Mouse (Mus musculus) T-helper 17 cell (primary cell): ENCODE data around the gene Cog4.
"Not testable (repeated sequence)": the region's sequence is repeated elsewhere in the genome, so short reads cannot be mapped to it uniquely, and the experiment has no call there.

Experiments
- in situ Hi-C, 2 experiments: fragments of 300-600 bp; cut with MboI, MseI; formaldehyde crosslinking; loops; 1 replicate in 1 of 2; 2 replicates in 1 of 2; pipeline ENCODE4 v1.15.1; 2025; ENCODE audit warnings: high pct_unique_total_duplicates in 2 of 2

Cog4 gene

DNA sequence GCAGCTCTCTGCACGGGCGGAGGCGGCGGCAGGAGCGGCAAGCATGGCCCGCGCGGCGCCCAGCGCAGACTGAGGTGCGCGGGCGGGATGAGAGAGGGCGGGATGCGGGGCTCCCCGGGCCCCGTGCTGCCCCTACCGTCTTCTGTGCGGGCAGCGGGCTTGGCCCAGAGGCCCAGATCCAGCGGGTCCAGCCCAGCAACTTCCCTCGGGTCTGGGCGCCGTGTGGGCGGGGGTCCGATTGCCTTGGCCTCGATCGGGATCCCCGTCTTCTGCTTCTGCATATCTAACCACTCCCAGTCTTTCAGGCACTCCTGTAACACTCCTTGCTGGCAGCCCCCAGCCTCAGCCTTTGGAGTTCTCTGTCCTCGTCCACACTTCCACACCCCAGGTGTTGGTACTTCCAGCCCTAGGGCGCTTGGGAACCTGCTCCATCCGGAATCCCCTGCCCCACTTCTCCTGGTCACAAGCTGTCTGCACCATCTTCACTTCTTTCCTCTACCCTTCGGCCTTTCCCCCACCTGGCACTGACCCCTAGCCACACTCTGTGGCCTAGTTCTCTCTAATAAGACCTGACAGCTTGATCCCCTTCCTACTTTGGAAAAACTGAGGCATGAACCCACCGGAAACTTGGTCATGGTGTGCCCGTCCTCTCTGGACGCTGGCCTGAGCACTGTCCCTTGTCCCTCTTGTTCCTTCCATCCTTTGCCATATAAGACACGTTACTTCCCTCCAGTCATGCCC, 73.8 kb downstream of the Cog4 start:
- in situ Hi-C loops: loop anchor here (5.0 to 25.0 kb wide), 2 partner anchors 37 to 708 kb away; partner anchors contain the start of gene Cmtr2 (in 1 of the 2)

DNA sequence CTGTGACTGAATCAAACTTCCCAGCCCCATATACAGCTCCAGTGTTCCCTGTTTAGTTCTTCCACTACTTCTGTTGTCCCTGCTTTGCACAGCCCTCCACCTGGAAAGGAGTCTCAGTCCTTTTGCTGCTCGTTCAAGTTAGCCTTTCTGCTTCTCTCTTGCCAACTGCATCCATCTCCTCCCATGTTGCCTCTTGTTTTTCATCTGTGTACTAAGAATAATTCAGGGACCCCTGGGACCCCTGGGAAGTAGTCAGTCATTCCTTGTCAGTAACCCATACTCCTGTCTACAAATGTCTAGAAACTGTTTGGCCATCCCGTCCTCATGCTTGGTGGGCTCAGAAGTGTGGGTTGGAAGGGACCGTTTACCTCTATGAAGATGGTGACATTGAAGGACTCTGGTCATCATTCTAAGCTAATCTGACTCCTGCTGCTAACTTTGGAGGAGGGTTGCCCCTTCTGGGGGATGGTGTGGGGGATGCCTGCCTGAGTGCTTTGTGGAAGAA, 74.4 kb downstream of the Cog4 start:
- in situ Hi-C loops: loop anchor here (5.0 to 25.0 kb wide), 2 partner anchors 36 to 709 kb away; partner anchors contain the start of gene Cmtr2 (in 1 of the 2)

DNA sequence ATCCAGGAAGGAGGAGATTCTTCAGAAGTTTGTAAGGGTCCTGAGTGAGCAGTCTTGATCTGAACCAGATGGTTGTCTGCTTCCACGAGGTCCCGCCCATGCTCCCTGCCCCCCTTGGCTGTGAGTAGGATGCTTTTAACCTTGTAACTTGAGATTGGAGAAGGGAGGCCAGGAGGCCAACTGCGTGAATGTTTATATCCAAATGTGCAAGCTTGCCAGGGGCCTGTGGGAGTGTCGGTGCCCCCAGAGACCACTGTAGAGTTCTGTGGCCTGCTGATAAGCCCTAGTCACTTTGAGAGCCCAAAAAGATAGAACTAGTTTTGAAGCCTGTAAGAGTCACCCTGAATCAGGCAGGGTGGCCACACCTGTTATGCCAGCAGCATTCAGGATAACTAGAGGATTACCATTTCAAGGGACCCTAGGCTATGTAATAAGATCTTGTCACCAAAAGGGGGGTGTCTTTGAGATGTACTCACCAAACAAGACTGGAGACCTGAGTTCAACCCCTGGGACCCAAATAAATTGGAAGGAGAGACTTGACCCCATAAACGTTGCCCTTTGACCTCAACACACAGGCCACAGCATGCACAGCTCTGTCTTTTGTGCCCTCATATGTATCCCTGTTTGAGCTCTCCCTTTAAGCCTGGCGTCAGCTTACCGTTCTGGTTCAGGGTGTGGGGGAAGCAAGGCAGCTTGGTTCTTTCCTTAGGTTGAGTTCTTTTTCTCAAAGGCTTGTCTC, 75.3 kb downstream of the Cog4 start:
- in situ Hi-C loops: loop anchor here (5.0 to 25.0 kb wide), 2 partner anchors 36 to 709 kb away; partner anchors contain the start of gene Cmtr2 (in 1 of the 2)

DNA sequence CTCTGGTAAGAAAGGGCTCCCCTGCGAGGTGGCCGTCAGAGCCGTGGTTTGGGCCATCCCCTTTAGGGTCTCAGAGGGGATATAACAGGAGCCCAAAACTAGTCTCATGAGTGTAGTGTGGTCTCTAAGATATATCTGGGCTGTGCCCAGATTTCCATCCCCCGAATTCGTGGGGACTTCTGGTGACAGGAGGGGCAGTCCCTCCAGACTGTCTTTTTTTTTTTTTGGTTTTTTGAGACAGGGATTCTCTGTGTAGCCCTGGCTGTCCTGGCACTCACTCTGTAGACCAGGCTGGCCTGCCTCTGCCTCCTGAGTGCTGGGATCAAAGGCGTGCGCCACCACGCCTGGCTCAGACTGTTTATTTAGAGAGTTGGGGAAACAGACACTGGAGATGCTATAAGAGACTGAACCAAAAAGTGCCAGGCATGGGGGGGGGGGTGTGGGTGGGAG, 79.3 kb downstream of the Cog4 start:
- in situ Hi-C loops: no loop called here

DNA sequence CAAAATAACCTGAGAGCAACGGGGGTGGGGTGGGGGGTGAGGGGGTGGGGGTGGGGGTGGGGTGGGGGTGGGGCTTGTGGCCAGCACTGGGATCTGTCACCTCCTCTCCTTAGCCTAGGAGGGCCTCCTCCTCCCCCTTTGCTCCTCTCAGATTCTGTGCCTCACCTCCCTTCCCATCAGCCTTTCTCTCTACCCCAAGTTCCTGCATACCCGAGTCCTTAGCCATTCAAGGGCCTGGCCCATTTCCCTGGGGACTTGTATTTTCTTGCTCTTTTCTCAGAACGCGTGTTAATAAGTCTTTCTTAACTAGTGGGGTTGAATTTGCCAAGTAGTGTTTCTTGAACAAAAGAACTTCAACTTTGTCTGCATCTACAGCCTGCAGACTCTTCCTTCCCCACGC, 80.3 kb downstream of the Cog4 start:
- in situ Hi-C loops: no loop called here

DNA sequence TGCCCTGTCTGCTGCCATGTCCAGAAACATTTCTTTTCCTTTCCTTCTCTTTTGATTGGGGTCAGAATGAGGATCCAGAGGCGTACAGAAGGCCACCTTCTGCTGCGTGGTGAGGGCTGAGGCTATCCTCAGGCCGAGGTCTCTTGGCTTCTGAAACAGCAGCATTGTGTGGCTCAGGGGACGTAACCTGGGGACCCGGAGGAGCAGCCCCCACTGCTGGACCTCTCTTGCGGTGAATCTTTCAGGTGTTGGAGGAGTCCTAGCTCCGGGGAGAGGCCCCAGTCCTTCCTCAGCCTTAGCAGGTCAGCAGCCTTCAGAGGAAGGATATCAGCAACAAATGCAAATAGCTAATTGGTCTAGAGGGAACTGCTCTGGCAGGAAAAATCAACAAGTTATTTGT, 82.0 kb downstream of the Cog4 start:
- in situ Hi-C loops: no loop called here

DNA sequence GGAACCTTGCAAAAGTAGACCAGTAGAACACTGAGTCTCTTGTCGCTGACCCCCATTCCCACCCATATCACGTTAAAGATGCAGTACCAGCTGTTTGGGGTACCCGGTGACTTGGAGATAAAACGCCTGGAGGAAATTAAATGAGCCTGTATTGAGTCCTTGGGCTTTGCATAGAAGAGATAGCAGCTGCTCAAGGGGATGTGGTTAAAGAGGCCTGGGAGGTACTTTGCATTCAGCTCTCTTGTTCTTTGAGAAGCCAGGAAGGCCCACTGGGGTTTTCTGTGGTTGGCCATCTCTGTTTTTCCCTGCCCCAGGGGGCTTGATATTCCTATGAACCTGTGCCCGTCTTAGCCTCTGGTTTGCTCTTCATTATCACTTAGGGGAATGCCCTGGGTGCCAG, 82.7 kb downstream of the Cog4 start:
- in situ Hi-C loops: no loop called here

DNA sequence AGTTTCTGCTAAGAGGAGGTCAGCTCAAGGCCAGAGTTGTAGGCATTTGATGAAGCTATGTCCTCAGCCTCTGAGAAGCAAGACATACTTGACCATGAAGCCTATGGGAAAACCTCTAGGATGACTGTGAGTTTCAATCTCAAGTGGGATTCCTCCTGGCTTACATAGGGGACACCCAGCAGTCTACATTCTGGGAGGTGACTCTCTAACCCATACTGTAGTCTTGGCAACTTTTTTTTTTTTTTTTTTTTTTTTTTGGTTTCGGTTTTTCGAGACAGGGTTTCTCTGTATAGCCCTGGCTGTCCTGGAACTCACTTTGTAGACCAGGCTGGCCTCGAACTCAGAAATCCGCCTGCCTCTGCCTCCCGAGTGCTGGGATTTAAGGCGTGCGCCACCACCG, 83.3 kb downstream of the Cog4 start:
- in situ Hi-C loops: not testable (repeated sequence)

DNA sequence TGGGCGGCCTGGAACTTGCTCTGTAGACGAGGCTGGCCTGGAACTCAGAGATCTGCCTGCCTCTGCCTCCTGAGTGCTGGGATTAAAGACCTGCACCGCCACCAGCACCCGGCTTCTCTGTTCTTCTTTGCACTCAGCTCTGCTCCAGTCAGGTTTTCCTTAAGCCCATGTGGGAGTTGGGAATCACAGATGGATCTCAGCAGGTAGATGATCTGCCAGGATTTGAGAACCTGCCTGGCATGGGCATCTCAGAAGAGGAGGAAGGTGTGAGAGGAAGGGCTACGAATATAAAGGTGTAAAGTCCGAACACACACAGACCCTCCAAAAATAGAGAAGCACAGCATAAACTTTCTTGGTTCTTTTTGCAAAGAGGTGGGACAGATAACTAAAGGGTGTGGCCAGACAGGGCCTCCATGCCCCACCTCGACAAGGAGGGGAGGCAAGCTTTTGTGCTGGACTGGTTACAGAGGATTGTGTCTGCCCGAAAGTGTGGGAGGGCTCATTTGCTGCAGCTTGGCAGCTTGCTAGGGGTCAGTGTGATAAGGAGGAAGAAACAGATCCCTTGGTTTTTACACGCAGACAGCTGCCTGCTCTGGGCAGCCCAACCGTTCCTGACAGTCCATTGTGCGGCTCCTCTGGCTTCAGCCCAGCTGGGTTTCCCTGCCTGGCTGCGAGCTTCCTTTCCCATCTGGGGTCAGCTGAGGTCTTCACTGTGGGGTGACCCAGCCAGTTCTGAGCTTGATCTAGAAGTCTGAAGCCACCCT, 85.0 kb downstream of the Cog4 start:
- in situ Hi-C loops: no loop called here
